In the genomic region with DNA sequence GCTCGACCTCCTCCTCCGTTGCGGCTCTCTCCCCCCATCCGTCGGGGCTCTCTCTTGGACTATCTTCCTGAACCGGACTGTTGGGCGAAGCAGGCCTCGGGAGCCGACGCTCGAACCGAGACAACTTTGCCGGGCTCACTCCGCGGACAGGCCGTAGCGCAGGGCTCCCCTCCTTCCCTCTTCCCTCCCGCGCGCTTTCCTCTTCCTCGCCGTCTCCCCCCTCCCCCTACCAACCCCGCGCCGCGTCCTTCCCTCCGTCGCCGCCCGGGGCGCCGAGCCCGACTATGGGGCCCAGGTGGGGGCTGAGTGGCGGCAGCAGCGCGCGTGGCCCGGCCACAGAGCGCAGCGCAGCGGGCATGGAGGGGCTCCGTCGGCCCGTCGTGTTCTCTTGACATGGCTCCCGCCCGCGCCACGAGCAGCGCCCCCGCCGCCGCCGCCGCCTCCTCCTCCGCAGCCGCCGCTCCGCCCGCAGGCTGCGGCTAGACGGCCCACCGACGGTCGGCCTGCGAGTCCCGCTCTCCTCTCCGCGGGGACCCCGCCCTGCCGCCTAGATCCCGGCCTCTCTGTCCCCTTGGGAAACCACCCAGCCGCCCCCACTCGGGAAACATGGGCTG, we compare ENCODE assay signal across 8 mouse cellular contexts. TPM values are rescaled to one million over a fixed set of nuclear protein-coding genes. Genes with fewer than 3 reads are reported as not detected.
A peak's percentile ranks its signal among the peaks of the same experiment; 100 is the strongest.
DNase-seq lines count a peak whose midpoint lies in the region; ATAC-seq and TF ChIP-seq lines count a peak whose summit lies in the region.

A gene (plus strand): TSS at position 350 of the 614 bp plus-strand sequence.

- H3K36me3 ChIP-seq in kidney, embryonic 15.5 days = peaks cover 15% of the 10 kb centered on the region
- peaks cover 3% of the 10 kb centered on the region; the same call in 1 of the 2 replicates for H3K36me3 ChIP-seq in forebrain, embryonic 15.5 days

- DNase-seq in kidney, adult 8-10 months = no peak
- no peak for DNase-seq in brain, embryonic 14.5 days (ENCODE audit: low read depth)
- no peak for DNase-seq in heart, postnatal 25 days (ENCODE audit: low spot score)
- peak; percentile 24 to 36 for DNase-seq in left cerebral cortex, adult 8-10 months (ENCODE audit: low spot score in 2 of 2)
- DNase-seq in lung, postnatal 36 days = peak; percentile 23
- DNase-seq in right cerebral cortex, postnatal 4 days = peak; percentile 66

- peak; percentile 60 for ATAC-seq in kidney, embryonic 15.5 days (replicated peaks; ENCODE audit: low FRiP score)
- peak; percentile 64 for ATAC-seq in forebrain, embryonic 15.5 days (replicated peaks)

- peak within 1 kb of the TSS; percentile 99 for H3K27ac ChIP-seq in kidney, embryonic 15.5 days
- peak within 1 kb of the TSS; percentile 100 for H3K27ac ChIP-seq in forebrain, embryonic 15.5 days (replicated peaks)

- 0 out of 2 replicates have a peak, but pooled peaks have one; percentile 12 for TF ChIP-seq CTCF in brain, embryonic 14.5 days (IDR thresholded peaks at IDR 0.05; ENCODE audit: borderline replicate concordance, extremely low read depth, insufficient read depth, insufficient read length)

- no peaks in the 10 kb centered on the region for H3K9me3 ChIP-seq in kidney, embryonic 15.5 days (replicated peaks)
- H3K9me3 ChIP-seq in forebrain, embryonic 15.5 days = no peaks in the 10 kb centered on the region

- peaks cover 16% of the 10 kb centered on the region for H3K4me1 ChIP-seq in kidney, embryonic 15.5 days
- peaks cover 36% of the 10 kb centered on the region for H3K4me1 ChIP-seq in forebrain, embryonic 15.5 days

- no peaks in the 10 kb centered on the region for H3K27me3 ChIP-seq in kidney, embryonic 15.5 days
- no peaks in the 10 kb centered on the region for H3K27me3 ChIP-seq in forebrain, embryonic 15.5 days

- 0 out of 2 replicates have a peak, but pooled peaks have one; percentile 25 for TF ChIP-seq POLR2A in brain, embryonic 14.5 days (IDR thresholded peaks at IDR 0.05; ENCODE audit: borderline replicate concordance, extremely low read depth, insufficient read depth, insufficient read length, poor library complexity, severe bottlenecking)

- intact Hi-C loops in heart, postnatal 25 days (cut with DNase I) = no loop called here

- under 1% methylated on average over 61 of the region's 74 CpGs for WGBS in kidney, embryonic 15.5 days
- WGBS in forebrain, embryonic 15.5 days = under 1% methylated on average over 56 of the region's 74 CpGs

- peak within 1 kb of the TSS; percentile 91 for H3K4me3 ChIP-seq in kidney, embryonic 15.5 days (replicated peaks)
- peak within 1 kb of the TSS; percentile 98 for H3K4me3 ChIP-seq in forebrain, embryonic 15.5 days

- H3K9ac ChIP-seq in kidney, embryonic 15.5 days = peak within 1 kb of the TSS; percentile 98
- H3K9ac ChIP-seq in forebrain, embryonic 15.5 days (replicated peaks) = peak within 1 kb of the TSS; percentile 96

- peak within 1 kb of the TSS; percentile 87 for H3K4me2 ChIP-seq in kidney, embryonic 15.5 days
- H3K4me2 ChIP-seq in forebrain, embryonic 15.5 days (replicated peaks) = peak within 1 kb of the TSS; percentile 90

RNA-seq across cellular contexts. Expression of the gene that starts here (rescaled TPM):
- polyA plus RNA-seq in kidney, embryonic 15.5 days (2015; fragmentation: Nextera tagmentation; extraction: Ambion mirVana) = 16.7 and 17.1 TPM in 2 replicates
- polyA plus RNA-seq in brain, embryonic 14.5 days (2012; rRNA removed) = 114 and 115 TPM in 2 replicates
- polyA plus RNA-seq in forebrain, embryonic 15.5 days (2015; fragmentation: Nextera tagmentation; extraction: Ambion mirVana) = 29.0 and 30.8 TPM in 2 replicates
- total RNA-seq in heart, postnatal 25 days (2021) = 100 to 1,000 TPM; 120 to 132 TPM
- 100 to 1,000 TPM; 134 to 163 (median 147) TPM for total RNA-seq in left cerebral cortex, adult 8-10 months (2022)

Comparison
In these comparisons a context has a peak if more than half of its experiments do, and no peak if none do; other contexts are left out.
1. DNase-seq: peak in left cerebral cortex, adult 8-10 months (2 of 2), lung, postnatal 36 days (single experiment) and right cerebral cortex, postnatal 4 days (single experiment); none in kidney, adult 8-10 months (0 of 2), brain, embryonic 14.5 days (single experiment) and heart, postnatal 25 days (single experiment).